Mouse (Mus musculus) T-helper 2 cell (primary cell): Measurements from ENCODE around the gene Trim21.

Experiments
- in situ Hi-C: fragments of 300-600 bp; cut with MboI, MseI; formaldehyde crosslinking; loops from one replicate; pipeline ENCODE4 v1.15.1; 2025; ENCODE audit warnings: high pct_unique_total_duplicates

Gene Trim21

GRCm38 (mm10) chr7:102564999-102565997 is at the start of gene Trim21:
Trim21 (minus strand) TSS chr7:102565486.
- in situ Hi-C loops = loop anchor here (5.0 kb wide), 1 partner anchor 43 kb away; no protein-coding TSS in a partner anchor

GRCm38 (mm10) chr7:102597378-102598031 is 32.2 kb upstream of the Trim21 start, which contains the start of gene Olfr552:
Olfr552 (plus strand) TSS chr7:102597770.
- in situ Hi-C loops = no loop called here

- in situ Hi-C loops = no loop called here
Measured at GRCm38 (mm10) chr7:102591786-102592185, 26.5 kb upstream of the Trim21 start, which contains the start of gene Olfr551. Olfr551 (minus strand) TSS chr7:102591886.

- in situ Hi-C loops = no loop called here
Measured at GRCm38 (mm10) chr7:102575998-102576397, 10.7 kb upstream of the Trim21 start.

- in situ Hi-C loops = no loop called here
Measured at GRCm38 (mm10) chr7:102573174-102573830, 8.0 kb upstream of the Trim21 start.

- in situ Hi-C loops = no loop called here
Measured at GRCm38 (mm10) chr7:102571142-102571541, 5.9 kb upstream of the Trim21 start, which contains the start of gene Olfr550. Olfr550 (plus strand) TSS chr7:102571442.

- in situ Hi-C loops = loop anchor here (5.0 kb wide), 1 partner anchor 44 kb away; no protein-coding TSS in a partner anchor
Measured at GRCm38 (mm10) chr7:102566219-102566618, 933 bp upstream of the Trim21 start.

GRCm38 (mm10) chr7:102553279-102553678 is 12.0 kb downstream of the Trim21 start:
- in situ Hi-C loops = no loop called here

GRCm38 (mm10) chr7:102549570-102549969 is 15.7 kb downstream of the Trim21 start, which contains the start of gene Olfr549:
Olfr549 (plus strand) TSS chr7:102549870.
- in situ Hi-C loops = no loop called here

GRCm38 (mm10) chr7:102541251-102541650 is 24.0 kb downstream of the Trim21 start:
- in situ Hi-C loops = no loop called here

GRCm38 (mm10) chr7:102540596-102540995 is 24.7 kb downstream of the Trim21 start, which contains the start of gene Olfr548-ps1:
Olfr548-ps1 (plus strand) TSS chr7:102540896.
- in situ Hi-C loops = no loop called here

- in situ Hi-C loops = no loop called here
Measured at GRCm38 (mm10) chr7:102534449-102534848, 30.8 kb downstream of the Trim21 start, which contains the start of gene Olfr547. Olfr547 (plus strand) TSS chr7:102534749.

GRCm38 (mm10) chr7:102529052-102529451 is 36.2 kb downstream of the Trim21 start:
- in situ Hi-C loops = no loop called here

- in situ Hi-C loops = loop anchor here (10.0 kb wide), 1 partner anchor 178 kb away; the partner anchor contains the start of gene Olfr557
Measured at GRCm38 (mm10) chr7:102517051-102517335, 48.3 kb downstream of the Trim21 start.

- in situ Hi-C loops = loop anchor here (10.0 kb wide), 1 partner anchor 178 kb away; the partner anchor contains the start of gene Olfr557
Measured at GRCm38 (mm10) chr7:102516261-102517050, 48.8 kb downstream of the Trim21 start.

- in situ Hi-C loops = loop anchor here (10.0 kb wide), 1 partner anchor 181 kb away; the partner anchor contains the start of gene Olfr557
Measured at GRCm38 (mm10) chr7:102514144-102514543, 51.1 kb downstream of the Trim21 start.

- in situ Hi-C loops = loop anchor here (10.0 kb wide), 1 partner anchor 182 kb away; the partner anchor contains the start of gene Olfr557
Measured at GRCm38 (mm10) chr7:102512814-102513435, 52.4 kb downstream of the Trim21 start.

- in situ Hi-C loops = loop anchor here (10.0 kb wide), 1 partner anchor 183 kb away; the partner anchor contains the start of gene Olfr557
Measured at GRCm38 (mm10) chr7:102511927-102512326, 53.4 kb downstream of the Trim21 start.

GRCm38 (mm10) chr7:102509726-102510125 is 55.6 kb downstream of the Trim21 start:
- in situ Hi-C loops = loop anchor here (5.0 to 10.0 kb wide), 3 partner anchors 128 to 408 kb away; partner anchors contain the start of genes Olfr554, Olfr557 and Olfr571
